Mouse (Mus musculus) lung, embryonic 16.5 days (tissue): ENCODE measurements around the gene Ppp4r1. TPM values are rescaled to one million over a fixed set of nuclear protein-coding genes. Genes with fewer than 3 reads are reported as not detected.

Source experiments
- ATAC-seq: fragments of 200-750 bp; cut with Nextera tagmentation; 2 replicates; pipeline ENCODE4 v1.8.0; 2017; ENCODE audit warnings: low read depth, mild to moderate bottlenecking, moderate library complexity
- H3K27ac ChIP-seq: fragments of 300-500 bp; sonication (generic); 2 replicates; pipeline ENCODE4 v1.5.1; 2014; ENCODE audit warnings: mild to moderate bottlenecking, control low read depth, low read length
- H3K27me3 ChIP-seq: fragments of 300-500 bp; sonication (generic); 2 replicates; pipeline ENCODE4 v1.6.1; 2014; ENCODE audit warnings: low read depth, low read length, mixed read lengths; ENCODE audit not compliant: control insufficient read depth, insufficient read depth
- H3K36me3 ChIP-seq: fragments of 300-500 bp; sonication (generic); 2 replicates; pipeline ENCODE4 v1.6.1; 2014; ENCODE audit warnings: low read length; ENCODE audit not compliant: control insufficient read depth, insufficient read depth
- H3K4me1 ChIP-seq: fragments of 300-500 bp; sonication (generic); replicated peaks from 2 replicates; pipeline ENCODE4 v1.6.1; 2014; ENCODE audit warnings: low read length, mixed read lengths; ENCODE audit not compliant: control insufficient read depth, insufficient read depth
- H3K4me2 ChIP-seq: fragments of 300-500 bp; sonication (generic); 2 replicates; pipeline ENCODE4 v1.6.1; 2014; ENCODE audit warnings: low read depth, low read length, control low read depth
- H3K4me3 ChIP-seq: fragments of 300-500 bp; sonication (generic); 2 replicates; pipeline ENCODE4 v1.5.1; 2014; ENCODE audit warnings: mild to moderate bottlenecking, low read length, control low read depth
- H3K9ac ChIP-seq: fragments of 300-500 bp; sonication (generic); 2 replicates; pipeline ENCODE4 v1.6.1; 2014; ENCODE audit warnings: low read length, control low read depth
- H3K9me3 ChIP-seq: fragments of 300-500 bp; sonication (generic); 2 replicates; pipeline ENCODE4 v1.6.1; 2016; ENCODE audit warnings: low read length; ENCODE audit not compliant: control insufficient read depth
- WGBS: fragments of 180-500 bp; shearing (Covaris S2); extraction: QIAGEN DNeasy Blood & Tissue Kit; methylation state at CpG from one replicate; pipeline ENCODE4 v1.1.7; 2014; 5-methylcytosine and 5-hydroxymethylcytosine counted together
- polyA plus RNA-seq: library from polyadenylated mRNA; unstranded; fragments of >200 nt; fragmentation: Nextera tagmentation; extraction: Ambion mirVana; gene quantifications from 2 replicates; pipeline ENCODE4 v1.2.1, GENCODE M21; 2015

Gene Ppp4r1
- polyA plus RNA-seq, 1 experiment from 2014 or later, result 40.0 TPM

- WGBS, result 94% methylated on average over 12 of the region's 12 CpGs
Observed at GRCm38 (mm10) chr17:65793307-65793930, 11.0 kb downstream of the Ppp4r1 start.

DNA sequence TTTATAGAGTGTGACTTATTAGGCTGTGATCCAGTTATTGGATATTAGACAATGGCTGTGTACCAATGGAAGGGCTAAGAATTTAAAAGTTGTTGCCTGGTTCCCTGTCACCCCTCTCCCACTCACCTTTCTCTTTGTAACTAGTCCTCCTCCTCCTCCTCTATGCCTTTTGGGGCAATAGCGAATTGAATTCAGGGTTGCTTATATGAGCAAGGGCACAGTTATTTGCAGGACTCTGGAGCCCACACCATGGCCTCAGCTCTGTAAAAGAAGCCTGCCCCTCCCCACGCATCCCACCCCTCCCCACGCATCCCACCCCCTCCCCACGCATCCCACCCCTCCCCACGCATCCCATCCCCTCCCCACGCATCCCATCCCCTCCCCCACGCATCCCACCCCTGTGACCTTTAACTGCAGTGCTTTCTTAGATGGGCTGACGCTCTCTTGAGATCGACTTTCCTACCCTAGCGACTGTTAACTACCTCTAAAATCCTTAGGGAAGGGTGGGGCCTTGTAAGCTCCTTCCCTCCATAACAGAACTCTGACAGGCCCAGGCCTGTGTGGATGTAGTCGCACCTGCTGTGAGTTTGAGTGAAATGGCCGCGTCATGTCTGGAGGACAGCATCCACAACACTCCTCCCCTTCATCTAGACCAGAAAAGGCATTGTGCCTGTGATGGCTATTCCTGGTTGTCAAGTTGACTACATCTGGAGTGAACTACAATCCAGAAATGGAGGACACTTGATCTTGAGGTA is 11.9 kb downstream of the Ppp4r1 start:
- H3K36me3 ChIP-seq, result no peaks in the 10 kb centered on the region
- WGBS, result 78% methylated on average over 11 of the region's 13 CpGs
- H3K27ac ChIP-seq, result no peak overlapping the region
- H3K4me1 ChIP-seq, result no peaks in the 10 kb centered on the region
- H3K4me2 ChIP-seq, result no peak overlapping the region
- H3K4me3 ChIP-seq, result no peak overlapping the region
- no peaks in the 10 kb centered on the region for H3K27me3 ChIP-seq
- H3K9me3 ChIP-seq, result no peaks in the 10 kb centered on the region
- no peak for ATAC-seq
- no peak overlapping the region for H3K9ac ChIP-seq

More at GRCm38 (mm10) chr17:65793307-65793930, 11.0 kb downstream of the Ppp4r1 start:
- H3K4me1 ChIP-seq, result peaks cover 3% of the 10 kb centered on the region
- no peaks in the 10 kb centered on the region for H3K9me3 ChIP-seq
- H3K9ac ChIP-seq, result no peak overlapping the region
- ATAC-seq, result no peak
- H3K27me3 ChIP-seq, result no peaks in the 10 kb centered on the region
- no peak overlapping the region for H3K27ac ChIP-seq
- H3K36me3 ChIP-seq, result no peaks in the 10 kb centered on the region
- H3K4me3 ChIP-seq, result no peak overlapping the region
- no peak overlapping the region for H3K4me2 ChIP-seq

DNA sequence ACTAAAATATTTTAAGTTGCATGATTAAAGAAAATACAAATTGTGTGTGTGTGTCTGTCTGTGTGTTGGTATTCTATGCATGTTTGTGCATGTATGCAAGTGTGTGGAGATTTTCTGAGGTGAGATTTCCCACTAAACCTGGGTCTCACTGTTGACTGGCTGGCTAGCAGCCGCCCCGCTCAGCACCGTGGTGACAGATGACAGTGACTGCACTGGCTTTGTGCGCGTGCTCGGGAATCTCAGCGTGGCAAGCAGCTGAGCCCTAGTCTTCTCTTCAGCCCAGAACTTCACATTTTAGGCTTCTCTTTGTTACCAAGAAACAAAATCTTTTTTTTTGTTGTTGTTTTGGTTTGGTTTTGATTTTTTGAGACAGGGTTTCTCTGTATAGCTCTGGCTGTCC is 13.7 kb downstream of the Ppp4r1 start:
- Histone ChIP-seq H3K27ac (no peak overlapping the region), H3K27me3 (no peaks in the 10 kb centered on the region), H3K4me2 (no peak overlapping the region), H3K9ac (no peak overlapping the region), H3K36me3 (no peaks in the 10 kb centered on the region), H3K4me1 (no peaks in the 10 kb centered on the region), H3K4me3 (no peak overlapping the region), H3K9me3 (no peaks in the 10 kb centered on the region)
- no peak for ATAC-seq
- WGBS, result 82% methylated on average over 7 of the region's 7 CpGs

DNA sequence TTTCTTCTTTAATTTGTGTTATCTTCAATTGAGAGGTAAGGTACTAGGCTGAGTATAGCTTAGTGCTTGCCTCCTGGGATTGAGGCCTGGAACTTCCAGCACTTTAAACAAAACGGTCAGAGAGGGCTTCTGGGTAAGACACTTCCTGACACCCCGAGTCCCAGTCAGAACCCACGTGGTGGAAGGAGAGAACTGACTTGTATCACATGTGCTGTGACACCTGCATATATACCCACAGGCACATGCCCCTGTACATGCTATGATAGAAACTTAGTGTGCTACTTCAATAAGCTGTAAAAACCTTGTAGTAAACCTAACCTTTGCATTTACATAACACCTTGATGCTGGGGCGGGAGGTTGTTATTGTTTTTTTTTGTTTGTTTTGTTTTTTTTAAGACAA is 16.1 kb downstream of the Ppp4r1 start:
- ATAC-seq, result no peak
- no peaks in the 10 kb centered on the region for H3K9me3 ChIP-seq
- no peaks in the 10 kb centered on the region for H3K36me3 ChIP-seq
- H3K4me3 ChIP-seq, result no peak overlapping the region
- 50% methylated on average over 4 of the region's 4 CpGs for WGBS
- H3K27me3 ChIP-seq, result no peaks in the 10 kb centered on the region
- H3K4me1 ChIP-seq, result no peaks in the 10 kb centered on the region
- H3K9ac ChIP-seq, result no peak overlapping the region
- no peak overlapping the region for H3K27ac ChIP-seq
- H3K4me2 ChIP-seq, result no peak overlapping the region

GRCm38 (mm10) chr17:65799353-65799752 is 17.0 kb downstream of the Ppp4r1 start:
- ATAC-seq, result no peak
- no peaks in the 10 kb centered on the region for H3K9me3 ChIP-seq
- WGBS, result 78% methylated on average over 1 of the region's 1 CpGs
- no peak overlapping the region for H3K4me2 ChIP-seq
- H3K9ac ChIP-seq, result no peak overlapping the region
- no peak overlapping the region for H3K4me3 ChIP-seq
- H3K4me1 ChIP-seq, result no peaks in the 10 kb centered on the region
- H3K27ac ChIP-seq, result no peak overlapping the region
- no peaks in the 10 kb centered on the region for H3K27me3 ChIP-seq
- H3K36me3 ChIP-seq, result no peaks in the 10 kb centered on the region

DNA sequence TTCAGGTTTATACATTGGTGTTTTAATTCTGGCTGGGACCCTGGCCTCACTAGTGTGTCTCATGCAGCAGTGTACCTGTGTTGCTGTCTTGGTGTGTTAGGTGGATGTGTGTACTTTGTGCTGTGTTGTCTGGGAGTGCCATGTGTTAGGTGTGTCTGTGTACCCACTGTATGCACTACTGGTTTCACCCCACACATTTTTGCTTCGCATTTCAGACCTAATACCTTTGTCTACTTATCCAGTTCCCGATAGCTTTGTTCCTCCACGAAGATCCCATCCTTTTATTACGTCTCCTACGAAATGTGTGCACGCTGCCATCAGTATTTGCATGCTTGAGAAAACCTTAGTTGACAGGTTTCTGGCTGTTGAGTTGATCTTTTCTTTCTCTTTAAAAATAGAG is 18.1 kb downstream of the Ppp4r1 start:
- Histone ChIP-seq H3K4me3 (no peak overlapping the region), H3K9ac (no peak overlapping the region), H3K27ac (no peak overlapping the region), H3K4me2 (no peak overlapping the region), H3K27me3 (no peaks in the 10 kb centered on the region), H3K4me1 (no peaks in the 10 kb centered on the region), H3K36me3 (no peaks in the 10 kb centered on the region; the same call in 1 of the 2 replicates), H3K9me3 (no peaks in the 10 kb centered on the region)
- 89% methylated on average over 6 of the region's 6 CpGs for WGBS
- no peak for ATAC-seq

DNA sequence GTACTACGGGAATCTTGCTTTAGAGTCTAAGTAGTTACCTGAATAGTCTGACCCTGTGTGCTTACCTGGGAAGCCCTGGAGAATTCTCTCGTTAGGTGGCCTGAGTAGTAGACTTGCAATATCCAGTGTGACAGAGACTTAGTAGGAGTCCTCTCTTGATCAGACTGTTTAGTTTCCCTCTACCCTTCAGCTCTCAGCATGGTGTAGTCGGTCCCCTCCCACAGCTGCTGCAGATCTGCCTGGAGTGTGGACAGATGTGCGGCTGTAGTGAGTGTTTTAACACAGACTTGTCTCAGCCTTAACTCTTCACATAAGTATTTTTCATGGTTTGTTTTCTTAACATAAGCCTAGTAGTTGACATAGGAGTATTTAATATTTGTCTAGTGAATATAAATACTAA is 19.7 kb downstream of the Ppp4r1 start:
- H3K9ac ChIP-seq, result no peak overlapping the region
- H3K36me3 ChIP-seq, result no peaks in the 10 kb centered on the region; the same call in 1 of the 2 replicates
- no peaks in the 10 kb centered on the region for H3K4me1 ChIP-seq
- no peaks in the 10 kb centered on the region for H3K27me3 ChIP-seq
- no peak overlapping the region for H3K4me3 ChIP-seq
- H3K9me3 ChIP-seq, result no peaks in the 10 kb centered on the region
- WGBS, result 68% methylated on average over 4 of the region's 4 CpGs
- no peak overlapping the region for H3K27ac ChIP-seq
- no peak overlapping the region for H3K4me2 ChIP-seq
- ATAC-seq, result no peak; the same call in 1 of the 2 replicates

- ATAC-seq, result no peak
- Histone ChIP-seq H3K4me3 (no peak overlapping the region), H3K27ac (no peak overlapping the region), H3K9me3 (no peaks in the 10 kb centered on the region), H3K4me1 (no peaks in the 10 kb centered on the region), H3K36me3 (peaks cover 3% of the 10 kb centered on the region), H3K4me2 (no peak overlapping the region), H3K27me3 (no peaks in the 10 kb centered on the region), H3K9ac (no peak overlapping the region)
- WGBS, result 66% methylated on average over 4 of the region's 4 CpGs
Observed at GRCm38 (mm10) chr17:65805966-65806365, 23.6 kb downstream of the Ppp4r1 start.

- Histone ChIP-seq H3K9ac (no peak overlapping the region), H3K4me2 (no peak overlapping the region), H3K36me3 (peaks cover 3% of the 10 kb centered on the region), H3K27me3 (no peaks in the 10 kb centered on the region), H3K4me1 (no peaks in the 10 kb centered on the region), H3K27ac (no peak overlapping the region), H3K4me3 (no peak overlapping the region), H3K9me3 (no peaks in the 10 kb centered on the region)
- WGBS, result 75% methylated on average over 2 of the region's 2 CpGs
- no peak for ATAC-seq
Observed at GRCm38 (mm10) chr17:65806416-65806815, 24.0 kb downstream of the Ppp4r1 start.
